Mouse (Mus musculus) neutrophil, adult 65 days (primary cell): Measurements from ENCODE around the gene Wfdc5. TPM values are rescaled to one million over a fixed set of nuclear protein-coding genes. Genes with fewer than 3 reads are reported as not detected.

Experiments used
- total RNA-seq: library from RNA; stranded (reverse); gene quantifications from 2 replicates; pipeline ENCODE4 v1.2.4, GENCODE M21; 2023

Gene Wfdc5
- not detected in 2 replicates for total RNA-seq

DNA sequence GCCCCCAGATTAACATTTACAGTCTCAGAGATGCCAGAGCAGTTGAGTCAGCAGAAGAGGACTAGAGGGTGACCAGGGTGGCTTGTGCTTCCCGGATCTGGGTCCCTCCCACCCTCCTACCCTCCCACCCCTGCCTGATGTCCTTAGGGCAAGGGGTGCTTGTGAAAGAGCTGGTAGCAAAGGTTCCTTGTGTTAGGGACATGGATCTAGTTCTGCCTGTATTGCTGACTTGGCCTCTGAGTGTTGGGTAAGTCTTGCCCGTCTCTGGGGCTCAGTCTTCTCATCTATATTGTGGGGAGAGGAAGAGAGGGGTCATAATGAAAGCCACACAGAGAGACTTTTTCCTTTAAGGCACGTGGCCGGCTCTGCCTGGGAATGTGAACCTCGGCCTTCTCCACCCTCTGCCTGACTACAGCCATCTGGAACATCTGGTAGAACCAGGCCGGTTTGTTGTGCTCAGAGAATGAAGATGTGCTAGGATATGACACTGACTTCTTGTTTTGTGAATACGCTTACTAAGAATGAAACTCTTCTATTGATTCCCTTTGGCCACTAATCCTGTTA is at the start of gene Wfdc5:
Wfdc5 (minus strand) TSS at position 51 of the 564 bp plus-strand sequence.

GRCm38 (mm10) chr2:164221522-164221921 is 39.0 kb upstream of the Wfdc5 start, which contains the start of gene Wfdc15b:
Wfdc15b (minus strand) TSS chr2:164221660.

GRCm38 (mm10) chr2:164199626-164200327 is 17.2 kb upstream of the Wfdc5 start, which contains the start of gene Wfdc15a:
Wfdc15a (minus strand) TSS chr2:164200130.

DNA sequence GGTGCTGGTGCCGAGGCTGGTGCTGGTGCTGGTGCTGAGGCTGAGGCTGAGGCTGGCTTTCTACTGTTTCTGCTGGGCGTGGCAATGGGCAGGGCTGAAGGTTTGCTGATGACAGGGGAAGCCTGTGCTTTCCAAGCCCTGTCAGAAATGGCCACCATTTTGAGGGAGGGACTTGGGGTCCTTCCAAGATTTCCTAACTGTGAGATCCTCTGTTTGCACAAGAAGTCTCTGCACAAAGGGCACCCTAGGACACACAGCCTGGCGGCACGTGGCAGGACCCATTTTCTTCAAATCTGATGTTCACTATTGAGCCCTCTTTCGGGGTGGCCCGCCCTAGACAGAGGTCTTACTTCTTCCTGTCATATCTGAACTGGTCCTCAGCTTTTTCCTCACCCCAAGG is 8.0 kb upstream of the Wfdc5 start, which contains the start of gene Wfdc12:
Wfdc12 (minus strand) TSS at position 33 of the 400 bp plus-strand sequence.

GRCm38 (mm10) chr2:164170902-164171301 is 11.6 kb downstream of the Wfdc5 start, which contains the start of gene Kcns1:
Kcns1 (minus strand) TSS chr2:164171113.

Other genes with a start within 250 kb of the Wfdc5 start
- 143 and 153 TPM in 2 replicates for gene Ywhab, start 187.8 kb downstream of the Wfdc5 start, total RNA-seq
- gene Pabpc1l, start 157.3 kb downstream of the Wfdc5 start, total RNA-seq = 17.3 and 24.3 TPM in 2 replicates
- 146 and 165 TPM in 2 replicates for gene Stk4, start 112.4 kb downstream of the Wfdc5 start, total RNA-seq
- 38.4 and 51.3 TPM in 2 replicates for gene Tomm34, start 111.6 kb downstream of the Wfdc5 start, total RNA-seq
- not detected in 2 replicates for gene Kcns1, start 11.6 kb downstream of the Wfdc5 start, total RNA-seq
- gene Wfdc12, start 7.9 kb upstream of the Wfdc5 start, total RNA-seq = not detected in 2 replicates
- gene Wfdc15a, start 17.4 kb upstream of the Wfdc5 start, total RNA-seq = not detected in 2 replicates
- gene Wfdc15b, start 38.9 kb upstream of the Wfdc5 start, total RNA-seq = not detected in 2 replicates
- not detected in 2 replicates for gene Svs2, start 55.7 kb upstream of the Wfdc5 start, total RNA-seq
- gene Svs3b, start 73.9 kb upstream of the Wfdc5 start, total RNA-seq = not detected in 2 replicates
- not detected in 2 replicates for gene Svs4, start 95.7 kb upstream of the Wfdc5 start, total RNA-seq
- gene Svs3a, start 106.5 kb upstream of the Wfdc5 start, total RNA-seq = not detected in 2 replicates
- gene Svs6, start 134.0 kb upstream of the Wfdc5 start, total RNA-seq = not detected in 2 replicates
- not detected in 2 replicates for gene Svs5, start 150.0 kb upstream of the Wfdc5 start, total RNA-seq
- gene Slpi, start 206.4 kb upstream of the Wfdc5 start, total RNA-seq = 705 and 906 TPM in 2 replicates
- gene Rbpjl, start 220.4 kb upstream of the Wfdc5 start, total RNA-seq = not detected in 2 replicates
- gene Matn4, start 222.4 kb upstream of the Wfdc5 start, total RNA-seq = not detected in 2 replicates